Mouse (Mus musculus): ENCODE data around the gene Rce1. TPM values are rescaled to one million over a fixed set of nuclear protein-coding genes. Genes with fewer than 3 reads are reported as not detected.

Gene Rce1
- 64.7 and 66.0 TPM in 2 replicates for polyA plus RNA-seq (2015; fragmentation: Nextera tagmentation; extraction: Ambion mirVana)

- H3K4me3 ChIP-seq (replicated peaks; ENCODE audit: low read length), result peak within 1 kb of the TSS; percentile 89
- under 1% methylated on average over 63 of the region's 64 CpGs for WGBS
- no peaks in the 10 kb centered on the region for H3K9me3 ChIP-seq (replicated peaks; ENCODE audit: control insufficient read depth, low read length)
- H3K4me1 ChIP-seq (ENCODE audit: control insufficient read depth, insufficient read depth, low read length), result peaks cover 15% of the 10 kb centered on the region
- peak within 1 kb of the TSS; percentile 96 for H3K9ac ChIP-seq (ENCODE audit: low read length)
- peak within 1 kb of the TSS; percentile 87 for H3K27ac ChIP-seq (ENCODE audit: low read length)
- peak within 1 kb of the TSS; percentile 78 for H3K4me2 ChIP-seq (ENCODE audit: low read depth, low read length)
- H3K36me3 ChIP-seq (ENCODE audit: control insufficient read depth, insufficient read depth, low read length), result no peaks in the 10 kb centered on the region
- peak; percentile 91 for ATAC-seq (ENCODE audit: insufficient read depth, low FRiP score)
- H3K27me3 ChIP-seq (ENCODE audit: control insufficient read depth, insufficient read depth, low read length), result no peaks in the 10 kb centered on the region
These were observed at the start of gene Rce1 for GRCm38 (mm10) chr19:4625179-4625828. TSS of gene Rce1 (minus strand) at chr19:4625641.

GRCm38 (mm10) chr19:4672401-4672800, 47.0 kb upstream of the Rce1 start:
- no peak for ATAC-seq (ENCODE audit: insufficient read depth, low FRiP score)
- H3K9ac ChIP-seq (ENCODE audit: low read length), result no peak overlapping the region
- no peak overlapping the region for H3K4me3 ChIP-seq (replicated peaks; ENCODE audit: low read length)
- H3K36me3 ChIP-seq (ENCODE audit: control insufficient read depth, insufficient read depth, low read length), result no peaks in the 10 kb centered on the region
- no peak overlapping the region for H3K4me2 ChIP-seq (ENCODE audit: low read depth, low read length)
- no peak overlapping the region for H3K27ac ChIP-seq (ENCODE audit: low read length)
- WGBS, result 43% methylated on average over 6 of the region's 6 CpGs
- no peaks in the 10 kb centered on the region for H3K9me3 ChIP-seq (replicated peaks; ENCODE audit: control insufficient read depth, low read length)
- no peaks in the 10 kb centered on the region for H3K27me3 ChIP-seq (ENCODE audit: control insufficient read depth, insufficient read depth, low read length)
- no peaks in the 10 kb centered on the region for H3K4me1 ChIP-seq (ENCODE audit: control insufficient read depth, insufficient read depth, low read length)

GRCm38 (mm10) chr19:4670776-4671175, 45.3 kb upstream of the Rce1 start:
- Histone ChIP-seq H3K27me3 (ENCODE audit: control insufficient read depth, insufficient read depth, low read length) (no peaks in the 10 kb centered on the region), H3K4me2 (ENCODE audit: low read depth, low read length) (no peak overlapping the region), H3K9ac (ENCODE audit: low read length) (no peak overlapping the region), H3K4me1 (ENCODE audit: control insufficient read depth, insufficient read depth, low read length) (no peaks in the 10 kb centered on the region), H3K4me3 (replicated peaks; ENCODE audit: low read length) (no peak overlapping the region), H3K27ac (ENCODE audit: low read length) (no peak overlapping the region), H3K9me3 (replicated peaks; ENCODE audit: control insufficient read depth, low read length) (no peaks in the 10 kb centered on the region), H3K36me3 (ENCODE audit: control insufficient read depth, insufficient read depth, low read length) (no peaks in the 10 kb centered on the region)
- WGBS, result 40% methylated on average over 4 of the region's 4 CpGs
- no peak for ATAC-seq (ENCODE audit: insufficient read depth, low FRiP score)

- H3K4me3 ChIP-seq (replicated peaks; ENCODE audit: low read length), result no peak overlapping the region
- ATAC-seq (ENCODE audit: insufficient read depth, low FRiP score), result no peak
These were observed 41.4 kb upstream of the Rce1 start for GRCm38 (mm10) chr19:4666815-4667214.

GRCm38 (mm10) chr19:4658156-4658555, 32.7 kb upstream of the Rce1 start:
- ATAC-seq (ENCODE audit: insufficient read depth, low FRiP score), result no peak
- H3K4me1 ChIP-seq (ENCODE audit: control insufficient read depth, insufficient read depth, low read length), result no peaks in the 10 kb centered on the region
- 91% methylated on average over 5 of the region's 5 CpGs for WGBS

More at GRCm38 (mm10) chr19:4666815-4667214, 41.4 kb upstream of the Rce1 start:
- Histone ChIP-seq H3K4me2 (ENCODE audit: low read depth, low read length) (no peak overlapping the region), H3K4me1 (ENCODE audit: control insufficient read depth, insufficient read depth, low read length) (no peaks in the 10 kb centered on the region), H3K36me3 (ENCODE audit: control insufficient read depth, insufficient read depth, low read length) (no peaks in the 10 kb centered on the region), H3K27ac (ENCODE audit: low read length) (no peak overlapping the region), H3K27me3 (ENCODE audit: control insufficient read depth, insufficient read depth, low read length) (no peaks in the 10 kb centered on the region), H3K9ac (ENCODE audit: low read length) (no peak overlapping the region), H3K9me3 (replicated peaks; ENCODE audit: control insufficient read depth, low read length) (no peaks in the 10 kb centered on the region)

GRCm38 (mm10) chr19:4646917-4647492, 21.6 kb upstream of the Rce1 start:
- WGBS, result 65% methylated on average over 11 of the region's 11 CpGs
- no peak overlapping the region for H3K27ac ChIP-seq (ENCODE audit: low read length)

More at GRCm38 (mm10) chr19:4658156-4658555, 32.7 kb upstream of the Rce1 start:
- H3K4me3 ChIP-seq (replicated peaks; ENCODE audit: low read length), result no peak overlapping the region
- H3K27ac ChIP-seq (ENCODE audit: low read length), result no peak overlapping the region
- H3K36me3 ChIP-seq (ENCODE audit: control insufficient read depth, insufficient read depth, low read length), result no peaks in the 10 kb centered on the region
- H3K27me3 ChIP-seq (ENCODE audit: control insufficient read depth, insufficient read depth, low read length), result no peaks in the 10 kb centered on the region
- no peaks in the 10 kb centered on the region for H3K9me3 ChIP-seq (replicated peaks; ENCODE audit: control insufficient read depth, low read length)
- H3K9ac ChIP-seq (ENCODE audit: low read length), result no peak overlapping the region
- H3K4me2 ChIP-seq (ENCODE audit: low read depth, low read length), result no peak overlapping the region

GRCm38 (mm10) chr19:4644271-4644670, 18.8 kb upstream of the Rce1 start:
- H3K27ac ChIP-seq (ENCODE audit: low read length), result no peak overlapping the region
- ATAC-seq (ENCODE audit: insufficient read depth, low FRiP score), result no peak
- H3K36me3 ChIP-seq (ENCODE audit: control insufficient read depth, insufficient read depth, low read length), result no peaks in the 10 kb centered on the region
- no peaks in the 10 kb centered on the region for H3K4me1 ChIP-seq (ENCODE audit: control insufficient read depth, insufficient read depth, low read length)
- WGBS, result 46% methylated on average over 10 of the region's 10 CpGs
- H3K4me3 ChIP-seq (replicated peaks; ENCODE audit: low read length), result no peak overlapping the region
- no peaks in the 10 kb centered on the region for H3K9me3 ChIP-seq (replicated peaks; ENCODE audit: control insufficient read depth, low read length)
- no peak overlapping the region for H3K9ac ChIP-seq (ENCODE audit: low read length)
- no peak overlapping the region for H3K4me2 ChIP-seq (ENCODE audit: low read depth, low read length)
- no peaks in the 10 kb centered on the region for H3K27me3 ChIP-seq (ENCODE audit: control insufficient read depth, insufficient read depth, low read length)

More at GRCm38 (mm10) chr19:4646917-4647492, 21.6 kb upstream of the Rce1 start:
- Histone ChIP-seq H3K36me3 (ENCODE audit: control insufficient read depth, insufficient read depth, low read length) (no peaks in the 10 kb centered on the region), H3K9ac (ENCODE audit: low read length) (no peak overlapping the region), H3K4me1 (ENCODE audit: control insufficient read depth, insufficient read depth, low read length) (no peaks in the 10 kb centered on the region), H3K4me3 (replicated peaks; ENCODE audit: low read length) (no peak overlapping the region), H3K9me3 (replicated peaks; ENCODE audit: control insufficient read depth, low read length) (no peaks in the 10 kb centered on the region), H3K4me2 (ENCODE audit: low read depth, low read length) (no peak overlapping the region), H3K27me3 (ENCODE audit: control insufficient read depth, insufficient read depth, low read length) (no peaks in the 10 kb centered on the region)
- no peak for ATAC-seq (ENCODE audit: insufficient read depth, low FRiP score)

- no peak overlapping the region for H3K27ac ChIP-seq (ENCODE audit: low read length)
- H3K4me3 ChIP-seq (replicated peaks; ENCODE audit: low read length), result no peak overlapping the region
- ATAC-seq (ENCODE audit: insufficient read depth, low FRiP score), result no peak
- H3K9ac ChIP-seq (ENCODE audit: low read length), result no peak overlapping the region
- no peaks in the 10 kb centered on the region for H3K27me3 ChIP-seq (ENCODE audit: control insufficient read depth, insufficient read depth, low read length)
- no peak overlapping the region for H3K4me2 ChIP-seq (ENCODE audit: low read depth, low read length)
- 62% methylated on average over 4 of the region's 4 CpGs for WGBS
- H3K4me1 ChIP-seq (ENCODE audit: control insufficient read depth, insufficient read depth, low read length), result no peaks in the 10 kb centered on the region
- H3K36me3 ChIP-seq (ENCODE audit: control insufficient read depth, insufficient read depth, low read length), result no peaks in the 10 kb centered on the region
- no peaks in the 10 kb centered on the region for H3K9me3 ChIP-seq (replicated peaks; ENCODE audit: control insufficient read depth, low read length)
These were observed 10.5 kb upstream of the Rce1 start for GRCm38 (mm10) chr19:4635986-4636385.

- H3K4me2 ChIP-seq (ENCODE audit: low read depth, low read length), result no peak overlapping the region
- H3K4me1 ChIP-seq (ENCODE audit: control insufficient read depth, insufficient read depth, low read length), result peaks cover 15% of the 10 kb centered on the region
- H3K9ac ChIP-seq (ENCODE audit: low read length), result no peak overlapping the region
- WGBS, result 0% methylated on average over 1 of the region's 1 CpGs
- no peak overlapping the region for H3K27ac ChIP-seq (ENCODE audit: low read length)
- no peak for ATAC-seq (ENCODE audit: insufficient read depth, low FRiP score)
- H3K9me3 ChIP-seq (replicated peaks; ENCODE audit: control insufficient read depth, low read length), result no peaks in the 10 kb centered on the region
- no peaks in the 10 kb centered on the region for H3K36me3 ChIP-seq (ENCODE audit: control insufficient read depth, insufficient read depth, low read length)
- H3K27me3 ChIP-seq (ENCODE audit: control insufficient read depth, insufficient read depth, low read length), result no peaks in the 10 kb centered on the region
- H3K4me3 ChIP-seq (replicated peaks; ENCODE audit: low read length), result no peak overlapping the region
These were observed 3.4 kb upstream of the Rce1 start for GRCm38 (mm10) chr19:4628819-4629218.

Data from stomach, embryonic 16.5 days (tissue).